Mouse (Mus musculus): ENCODE measurements around the gene Clec2d. TPM values are rescaled to one million over a fixed set of nuclear protein-coding genes. Genes with fewer than 3 reads are reported as not detected.
"Not testable (repeated sequence)": the region's sequence is repeated elsewhere in the genome, so short reads cannot be mapped to it uniquely, and the experiment has no call there.

Clec2d gene
- polyA plus RNA-seq, 1 experiment from 2014 or later = 0.20 TPM

GRCm38 (mm10) chr6:129175612-129176011, 4.8 kb upstream of the Clec2d start:
- Histone ChIP-seq H3K27me3 (replicated peaks) (no peaks in the 10 kb centered on the region), H3K9ac (no peak overlapping the region), H3K4me3 (no peak overlapping the region), H3K36me3 (no peaks in the 10 kb centered on the region), H3K9me3 (no peaks in the 10 kb centered on the region), H3K4me2 (no peak overlapping the region), H3K27ac (replicated peaks) (no peak overlapping the region), H3K4me1 (no peaks in the 10 kb centered on the region)
- ATAC-seq (ENCODE audit: extremely low read depth, insufficient number of reproducible peaks, low FRiP score, low TSS enrichment) = no peak

- no peaks in the 10 kb centered on the region for H3K27me3 ChIP-seq (replicated peaks)
- peaks cover 2% of the 10 kb centered on the region; the same call in 1 of the 2 replicates for H3K4me1 ChIP-seq
- WGBS = 56% methylated on average over 1 of the region's 1 CpGs
- no peak overlapping the region for H3K27ac ChIP-seq (replicated peaks)
- H3K9me3 ChIP-seq = no peaks in the 10 kb centered on the region
- no peak overlapping the region for H3K4me3 ChIP-seq
- no peak overlapping the region for H3K4me2 ChIP-seq
- ATAC-seq (ENCODE audit: extremely low read depth, insufficient number of reproducible peaks, low FRiP score, low TSS enrichment) = no peak
- H3K9ac ChIP-seq = no peak overlapping the region
- no peaks in the 10 kb centered on the region for H3K36me3 ChIP-seq
Observed at GRCm38 (mm10) chr6:129176621-129177020, 3.8 kb upstream of the Clec2d start.

GRCm38 (mm10) chr6:129179281-129179680, 1.1 kb upstream of the Clec2d start:
- 81% methylated on average over 2 of the region's 2 CpGs for WGBS
- ATAC-seq (ENCODE audit: extremely low read depth, insufficient number of reproducible peaks, low FRiP score, low TSS enrichment) = no peak
- Histone ChIP-seq H3K9me3 (no peaks in the 10 kb centered on the region), H3K36me3 (peaks cover 11% of the 10 kb centered on the region), H3K9ac (no peak overlapping the region), H3K27ac (replicated peaks) (no peak overlapping the region), H3K4me3 (no peak overlapping the region), H3K4me1 (peaks cover 11% of the 10 kb centered on the region), H3K27me3 (replicated peaks) (no peaks in the 10 kb centered on the region), H3K4me2 (no peak overlapping the region)

- H3K36me3 ChIP-seq = peaks cover 16% of the 10 kb centered on the region
- peaks cover 11% of the 10 kb centered on the region for H3K4me1 ChIP-seq
- not testable (repeated sequence) for H3K4me3 ChIP-seq; H3K9me3 ChIP-seq; ATAC-seq (ENCODE audit: extremely low read depth, insufficient number of reproducible peaks, low FRiP score, low TSS enrichment); H3K9ac ChIP-seq; H3K4me2 ChIP-seq; H3K27ac ChIP-seq (replicated peaks); H3K27me3 ChIP-seq (replicated peaks)
- WGBS = 70% methylated on average over 1 of the region's 1 CpGs
Observed at GRCm38 (mm10) chr6:129179831-129180230, 584 bp upstream of the Clec2d start.

- H3K36me3 ChIP-seq = peaks cover 30% of the 10 kb centered on the region
- H3K27me3 ChIP-seq (replicated peaks) = no peaks in the 10 kb centered on the region
- WGBS = 21% methylated on average over 1 of the region's 1 CpGs
- H3K4me3 ChIP-seq = peak overlapping the region; percentile 67
- peaks cover 11% of the 10 kb centered on the region for H3K4me1 ChIP-seq
- H3K27ac ChIP-seq (replicated peaks) = peak overlapping the region; percentile 97
- H3K4me2 ChIP-seq = peak overlapping the region; percentile 67
- H3K9ac ChIP-seq = peak overlapping the region; percentile 86
- no peak for ATAC-seq (ENCODE audit: extremely low read depth, insufficient number of reproducible peaks, low FRiP score, low TSS enrichment)
- no peaks in the 10 kb centered on the region for H3K9me3 ChIP-seq
Observed at GRCm38 (mm10) chr6:129181249-129181648, 834 bp downstream of the Clec2d start.

- Histone ChIP-seq H3K27ac (replicated peaks) (peak overlapping the region; percentile 48), H3K4me3 (peak overlapping the region; percentile 67), H3K4me2 (peak overlapping the region; percentile 66), H3K27me3 (replicated peaks) (no peaks in the 10 kb centered on the region), H3K4me1 (peaks cover 11% of the 10 kb centered on the region), H3K9me3 (no peaks in the 10 kb centered on the region), H3K36me3 (peaks cover 35% of the 10 kb centered on the region), H3K9ac (peak overlapping the region; percentile 74)
- ATAC-seq (ENCODE audit: extremely low read depth, insufficient number of reproducible peaks, low FRiP score, low TSS enrichment) = no peak
Observed at GRCm38 (mm10) chr6:129181683-129182082, 1.3 kb downstream of the Clec2d start.

GRCm38 (mm10) chr6:129182518-129182917, 2.1 kb downstream of the Clec2d start:
- no peak overlapping the region for H3K27ac ChIP-seq (replicated peaks)
- ATAC-seq (ENCODE audit: extremely low read depth, insufficient number of reproducible peaks, low FRiP score, low TSS enrichment) = no peak
- 60% methylated on average over 1 of the region's 1 CpGs for WGBS
- peaks cover 36% of the 10 kb centered on the region for H3K36me3 ChIP-seq
- peak overlapping the region; percentile 40; the same call in 1 of the 2 replicates for H3K9ac ChIP-seq
- peak overlapping the region; percentile 62 for H3K4me2 ChIP-seq
- peak overlapping the region; percentile 36 for H3K4me3 ChIP-seq
- H3K9me3 ChIP-seq = no peaks in the 10 kb centered on the region
- H3K4me1 ChIP-seq = peaks cover 11% of the 10 kb centered on the region
- H3K27me3 ChIP-seq (replicated peaks) = no peaks in the 10 kb centered on the region

- Histone ChIP-seq H3K36me3 (peaks cover 36% of the 10 kb centered on the region), H3K4me1 (peaks cover 11% of the 10 kb centered on the region)
- ATAC-seq (ENCODE audit: extremely low read depth, insufficient number of reproducible peaks, low FRiP score, low TSS enrichment); H3K9ac ChIP-seq; H3K27me3 ChIP-seq (replicated peaks); H3K4me2 ChIP-seq; H3K4me3 ChIP-seq; H3K27ac ChIP-seq (replicated peaks); H3K9me3 ChIP-seq: not testable (repeated sequence)
- 77% methylated on average over 4 of the region's 4 CpGs for WGBS
Observed at GRCm38 (mm10) chr6:129184001-129184400, 3.6 kb downstream of the Clec2d start.

- no peak overlapping the region for H3K4me2 ChIP-seq
- no peak for ATAC-seq (ENCODE audit: extremely low read depth, insufficient number of reproducible peaks, low FRiP score, low TSS enrichment)
- 71% methylated on average over 5 of the region's 5 CpGs for WGBS
- H3K27me3 ChIP-seq (replicated peaks) = no peaks in the 10 kb centered on the region
- H3K4me1 ChIP-seq = peaks cover 11% of the 10 kb centered on the region
- H3K4me3 ChIP-seq = no peak overlapping the region
- no peaks in the 10 kb centered on the region for H3K9me3 ChIP-seq
- peaks cover 36% of the 10 kb centered on the region for H3K36me3 ChIP-seq
- H3K27ac ChIP-seq (replicated peaks) = no peak overlapping the region
- H3K9ac ChIP-seq = no peak overlapping the region
Observed at GRCm38 (mm10) chr6:129184788-129185187, 4.4 kb downstream of the Clec2d start.

GRCm38 (mm10) chr6:129186022-129186421, 5.6 kb downstream of the Clec2d start:
- Histone ChIP-seq H3K4me2 (no peak overlapping the region), H3K27ac (replicated peaks) (no peak overlapping the region), H3K4me3 (no peak overlapping the region), H3K27me3 (replicated peaks) (no peaks in the 10 kb centered on the region), H3K36me3 (peaks cover 36% of the 10 kb centered on the region), H3K9ac (no peak overlapping the region), H3K9me3 (no peaks in the 10 kb centered on the region), H3K4me1 (peaks cover 11% of the 10 kb centered on the region)
- 75% methylated on average over 4 of the region's 4 CpGs for WGBS
- ATAC-seq (ENCODE audit: extremely low read depth, insufficient number of reproducible peaks, low FRiP score, low TSS enrichment) = no peak

- Histone ChIP-seq H3K4me1 (peaks cover 9% of the 10 kb centered on the region), H3K9me3 (no peaks in the 10 kb centered on the region), H3K4me2 (no peak overlapping the region), H3K36me3 (peaks cover 36% of the 10 kb centered on the region), H3K27me3 (replicated peaks) (no peaks in the 10 kb centered on the region), H3K27ac (replicated peaks) (no peak overlapping the region), H3K4me3 (no peak overlapping the region), H3K9ac (no peak overlapping the region)
- ATAC-seq (ENCODE audit: extremely low read depth, insufficient number of reproducible peaks, low FRiP score, low TSS enrichment) = no peak
- 88% methylated on average over 5 of the region's 5 CpGs for WGBS
Observed at GRCm38 (mm10) chr6:129186457-129187199, 6.2 kb downstream of the Clec2d start.

- no peak overlapping the region for H3K4me3 ChIP-seq
- H3K27ac ChIP-seq (replicated peaks) = no peak overlapping the region
- no peaks in the 10 kb centered on the region for H3K9me3 ChIP-seq
- peaks cover 36% of the 10 kb centered on the region for H3K36me3 ChIP-seq
- H3K4me2 ChIP-seq = no peak overlapping the region
- H3K4me1 ChIP-seq = peaks cover 7% of the 10 kb centered on the region
- no peak overlapping the region for H3K9ac ChIP-seq
- ATAC-seq (ENCODE audit: extremely low read depth, insufficient number of reproducible peaks, low FRiP score, low TSS enrichment) = no peak
- H3K27me3 ChIP-seq (replicated peaks) = no peaks in the 10 kb centered on the region
Observed at GRCm38 (mm10) chr6:129187200-129187651, 6.8 kb downstream of the Clec2d start.

Data from heart, embryonic 13.5 days (tissue).